Mouse (Mus musculus) cortical plate, adult 2 months (tissue): ENCODE results near the gene Scamp3.

Source experiments
- CTCF ChIP-seq: fragments of 200-500 bp; IDR thresholded peaks from 2 replicates; pipeline ENCODE4 v1.5.1; 2011; ENCODE audit warnings: mild to moderate bottlenecking, control low read depth, low read length; ENCODE audit not compliant: insufficient read depth; ENCODE audit errors: extremely low read depth
- POLR2A ChIP-seq: fragments of 200-500 bp; IDR thresholded peaks from 2 replicates; pipeline ENCODE4 v1.6.1; 2011; ENCODE audit warnings: mild to moderate bottlenecking, low read length, control low read depth; ENCODE audit not compliant: insufficient read depth; ENCODE audit errors: extremely low read depth

- TF ChIP-seq CTCF (no peak), POLR2A (no peak)
These were observed 10.6 kb downstream of the Scamp3 start for GRCm38 (mm10) chr3:89187690-89188477.
